Mouse (Mus musculus): ENCODE results near the gene Iqcg.

DNA sequence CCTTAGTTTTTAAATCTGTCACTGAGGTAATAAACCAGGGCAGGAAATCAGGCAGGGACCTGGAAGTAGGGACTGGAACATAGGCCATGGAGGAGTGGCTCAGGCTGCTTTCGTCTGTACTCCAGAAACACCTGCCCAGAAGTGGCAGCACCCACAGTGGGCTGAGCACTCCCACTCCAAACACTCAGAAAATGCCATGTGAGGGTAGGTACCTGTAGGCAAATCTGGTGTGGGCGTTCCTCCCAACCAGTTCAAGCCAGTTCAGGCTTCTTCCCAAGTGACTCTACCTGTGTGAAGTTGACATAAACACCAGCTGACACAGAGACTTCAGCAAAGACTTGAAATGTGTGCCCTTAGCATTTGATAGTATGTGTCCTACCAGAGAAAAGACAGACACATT lies 71.4 kb downstream of the Iqcg start:
- no peak for TF ChIP-seq POLR2A (IDR thresholded peaks at IDR 0.05; ENCODE audit: control insufficient read depth in 1 of 2, insufficient read depth in 1 of 2, low read depth in 1 of 2, low read length in 2 of 2, poor library complexity in 1 of 2)
- no peak for TF ChIP-seq TCF12 (IDR thresholded peaks at IDR 0.05; ENCODE audit: low read depth, low read length)
- no peak for TF ChIP-seq MAFK (IDR thresholded peaks at IDR 0.05; ENCODE audit: borderline replicate concordance, low read depth, low read length)
- TF ChIP-seq TBP (IDR thresholded peaks at IDR 0.05; ENCODE audit: low read depth, low read length), result no peak
- TF ChIP-seq CTCF (IDR thresholded peaks at IDR 0.05 in 2 of 3, conservative IDR thresholded peaks at IDR 0.05 in 1 of 3; ENCODE audit: control insufficient read depth in 1 of 3, insufficient read depth in 1 of 3, low read depth in 2 of 3, low read length in 3 of 3, poor library complexity in 1 of 3, severe bottlenecking in 1 of 3), result no peak
- TF ChIP-seq RCOR1 (IDR thresholded peaks at IDR 0.05; ENCODE audit: low read depth, low read length), result no peak
- no peak for TF ChIP-seq USF1 (IDR thresholded peaks at IDR 0.05; ENCODE audit: low read depth, low read length)
- TF ChIP-seq JUND (IDR thresholded peaks at IDR 0.05; ENCODE audit: low read depth, low read length), result no peak
- no peak for TF ChIP-seq POLR2AphosphoS5 (IDR thresholded peaks at IDR 0.05; ENCODE audit: borderline replicate concordance, low read depth, low read length)
- no peak for TF ChIP-seq GATA1 (IDR thresholded peaks at IDR 0.05; ENCODE audit: low read depth, low read length)
- TF ChIP-seq POLR2AphosphoS2 (IDR thresholded peaks at IDR 0.05; ENCODE audit: low read length), result no peak
- no peak for TF ChIP-seq UBTF (IDR thresholded peaks at IDR 0.05; ENCODE audit: borderline replicate concordance, insufficient read depth, low read depth, low read length)

Measured in MEL (cell line).